Mouse (Mus musculus) kidney, adult 2 months (tissue): ENCODE measurements around the gene Dab2ip.

ENCODE experiments used
- CTCF ChIP-seq: fragments of 200-500 bp; conservative IDR thresholded peaks from 2 replicates; pipeline ENCODE4 v1.5.1; 2011; ENCODE audit warnings: low read depth, mild to moderate bottlenecking, control low read depth, low read length, moderate library complexity, mixed read lengths; ENCODE audit not compliant: insufficient read depth, insufficient read length
- POLR2A ChIP-seq: fragments of 200-500 bp; IDR thresholded peaks from one replicate; pipeline ENCODE4 v1.6.1; 2011; ENCODE audit warnings: low read depth, low read length, control low read depth

DNA sequence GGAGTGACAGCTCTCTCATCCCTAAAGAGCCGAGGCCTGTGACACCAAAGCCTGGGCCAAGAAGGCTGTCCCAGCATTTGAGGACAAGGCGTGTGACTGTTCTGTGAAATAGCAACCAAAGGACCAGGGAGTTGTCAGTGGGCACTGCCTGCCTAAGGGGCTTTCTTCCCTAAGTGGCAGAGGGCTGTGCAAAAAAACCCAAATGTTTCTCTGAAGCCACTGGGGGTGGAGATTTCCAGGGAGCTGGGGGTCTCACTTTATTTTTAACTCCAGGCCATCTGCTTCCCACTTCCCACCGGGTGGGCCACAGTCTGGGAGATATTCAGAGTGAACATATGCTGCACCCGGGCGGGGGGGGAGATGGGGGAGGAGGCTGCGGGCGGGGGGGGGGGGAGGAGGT lies 188.6 kb downstream of the Dab2ip start:
- no peak for TF ChIP-seq CTCF
- no peak for TF ChIP-seq POLR2A
